ENCODE assay signal across 12 mouse cellular contexts in genomic region chr3:79519862-79520261, GRCm38 (mm10). TPM values are rescaled to one million over a fixed set of nuclear protein-coding genes. Genes with fewer than 3 reads are reported as not detected.
DNase-seq lines count a peak whose midpoint lies in the region; ATAC-seq and TF ChIP-seq lines count a peak whose summit lies in the region.
"Had no signal": no experiment of that assay in that cellular context is flagged by ENCODE, and none has a peak within 500 bp of the region (broad histone marks: within the 10 kb centered on the region; RNA-seq: fewer than 3 reads in every experiment).

No protein-coding gene starts in this region.

- H3K27me3 ChIP-seq in kidney, postnatal 0 days (ENCODE audit: insufficient read depth, low read length), result no peaks in the 10 kb centered on the region
- H3K27me3 ChIP-seq in liver, embryonic 11.5 days (replicated peaks; ENCODE audit: control insufficient read depth, insufficient read depth, low read length), result no peaks in the 10 kb centered on the region

- no peak for TF ChIP-seq POLR2A in bone marrow macrophage, adult 2 months (IDR thresholded peaks at IDR 0.05; ENCODE audit: borderline replicate concordance, low read depth, low read length)

- no peak overlapping the region for H3K9ac ChIP-seq in kidney, postnatal 0 days (ENCODE audit: low read depth, low read length)
- H3K9ac ChIP-seq in liver, embryonic 11.5 days (ENCODE audit: low read depth, low read length), result no peak overlapping the region

- ATAC-seq in kidney, postnatal 0 days (replicated peaks; ENCODE audit: low FRiP score, low read depth), result no peak; the same call in 1 of the 2 replicates
- no peak for ATAC-seq in liver, embryonic 11.5 days (replicated peaks; ENCODE audit: low FRiP score)
- no peak for ATAC-seq in erythroid progenitor cell, adult 5-6 weeks (replicated peaks; ENCODE audit: low FRiP score, poor library complexity, severe bottlenecking)
- ATAC-seq: activated CD4-positive, CD25-positive, alpha-beta regulatory T cell, adult 4 months had no signal

- intact Hi-C loops in gastrocnemius, adult 2 months (cut with DNase I), result loop anchor here (5.0 kb wide), 1 partner anchor 47 kb away; the partner anchor contains the start of gene Fnip2
- intact Hi-C loops in gastrocnemius, postnatal 36 days (cut with DNase I), result loop anchor here (5.0 kb wide), 1 partner anchor 47 kb away; the partner anchor contains the start of gene Fnip2

- H3K27ac ChIP-seq in gastrocnemius, adult 2 months, result peak overlapping the region; percentile 73
- H3K27ac ChIP-seq in kidney, postnatal 0 days, result 0 out of 2 replicates have a peak overlapping the region, but pooled peaks have one; percentile 47
- H3K27ac ChIP-seq in bone marrow macrophage, adult 2 months (ENCODE audit: insufficient read depth, low read depth, low read length), result 0 out of 2 replicates have a peak overlapping the region, but pooled peaks have one; percentile 1
- no peak overlapping the region for H3K27ac ChIP-seq in liver, embryonic 11.5 days (ENCODE audit: low read depth, low read length)

- H3K9me3 ChIP-seq in kidney, postnatal 0 days (replicated peaks; ENCODE audit: low read length), result no peaks in the 10 kb centered on the region
- H3K9me3 ChIP-seq in liver, embryonic 11.5 days (ENCODE audit: control insufficient read depth, low read length), result no peaks in the 10 kb centered on the region
- H3K9me3 ChIP-seq: G1E had no signal

- H3K4me2 ChIP-seq in kidney, postnatal 0 days (ENCODE audit: low read length), result no peak overlapping the region
- peak overlapping the region; percentile 12; the same call in 1 of the 2 replicates for H3K4me2 ChIP-seq in liver, embryonic 11.5 days

- TF ChIP-seq CTCF in gastrocnemius, adult 2 months (IDR thresholded peaks at IDR 0.05), result no peak
- no peak for TF ChIP-seq CTCF in kidney, postnatal 0 days (IDR thresholded peaks at IDR 0.05; ENCODE audit: low read depth)
- TF ChIP-seq CTCF in bone marrow macrophage, adult 2 months (IDR thresholded peaks at IDR 0.05; ENCODE audit: low read depth, low read length), result no peak

- peaks cover 12% of the 10 kb centered on the region; the same call in 1 of the 2 replicates for H3K4me1 ChIP-seq in kidney, postnatal 0 days (replicated peaks; ENCODE audit: insufficient read depth, low read length)
- peaks cover 48% of the 10 kb centered on the region for H3K4me1 ChIP-seq in bone marrow macrophage, adult 2 months (ENCODE audit: control insufficient read depth, insufficient read depth, low read length)
- peaks cover 25% of the 10 kb centered on the region for H3K4me1 ChIP-seq in liver, embryonic 11.5 days (replicated peaks; ENCODE audit: control insufficient read depth, insufficient read depth, low read length)

- H3K4me3 ChIP-seq in gastrocnemius, adult 2 months, result no peak overlapping the region
- no peak overlapping the region for H3K4me3 ChIP-seq in kidney, postnatal 0 days (replicated peaks; ENCODE audit: low read depth, low read length)
- no peak overlapping the region for H3K4me3 ChIP-seq in bone marrow macrophage, adult 2 months (ENCODE audit: insufficient read depth, low read length)
- no peak overlapping the region for H3K4me3 ChIP-seq in liver, embryonic 11.5 days (ENCODE audit: low read depth, low read length)
- H3K4me3 ChIP-seq: layer of hippocampus, adult 2 months had no signal

- DNase-seq in gastrocnemius, adult 2 months, result no peak
- DNase-seq in gastrocnemius, postnatal 36 days, result no peak
- no peak for DNase-seq in kidney, postnatal 0 days (ENCODE audit: low spot score)
- DNase-seq in kidney, adult 18-20 months, result no peak
- no peak for DNase-seq in liver, embryonic 11.5 days (ENCODE audit: low spot score)
- no peak for DNase-seq in natural killer cell, adult 2 months (ENCODE audit: low spot score in 2 of 2)
- DNase-seq: right cerebral cortex, postnatal 25 days had no signal

- no peaks in the 10 kb centered on the region for H3K36me3 ChIP-seq in kidney, postnatal 0 days (ENCODE audit: insufficient read depth, low read length)
- no peaks in the 10 kb centered on the region for H3K36me3 ChIP-seq in liver, embryonic 11.5 days (ENCODE audit: control insufficient read depth, insufficient read depth, low read length)

- WGBS in kidney, postnatal 0 days, result 40% methylated on average over 9 of the region's 9 CpGs
- 54% methylated on average over 9 of the region's 9 CpGs for WGBS in liver, embryonic 11.5 days

RNA-seq across cellular contexts. Expression of gene Fnip2, which starts 47.7 kb away (rescaled TPM):
- 1 to 10 TPM; 3.5 to 5.0 TPM for total RNA-seq in gastrocnemius, adult 2 months (2021)
- 1 to 10 TPM; 3.1 to 3.3 TPM for total RNA-seq in gastrocnemius, postnatal 36 days (2021)
- 4.3 and 4.4 TPM in 2 replicates for polyA plus RNA-seq in kidney, postnatal 0 days (2015; fragmentation: Nextera tagmentation; extraction: Ambion mirVana)
- 125 and 135 TPM in 2 replicates for polyA plus RNA-seq in bone marrow macrophage, adult 2 months (2012; ENCODE audit: insufficient read depth, insufficient read length, missing spikeins)
- 7.5 and 9.7 TPM in 2 replicates for polyA plus RNA-seq in liver, embryonic 11.5 days (2014; fragmentation: Nextera tagmentation; extraction: Ambion mirVana)
- total RNA-seq in erythroid progenitor cell, adult 5-6 weeks (2015; ENCODE audit: low replicate concordance), result 73.2 and 101 TPM in 2 replicates
- 85.6 and 109 TPM in 2 replicates for total RNA-seq in erythroid progenitor cell, adult 5-6 weeks (2017; ENCODE audit: low replicate concordance)

Comparison
In these comparisons a context has a peak if more than half of its experiments do, and no peak if none do; other contexts are left out.
1. RNA of gene Fnip2, which starts 47.7 kb away (total RNA-seq): 73.2 to 109 TPM in erythroid progenitor cell, adult 5-6 weeks; 3.5 to 5.0 TPM in gastrocnemius, adult 2 months and 3.1 to 3.3 TPM in gastrocnemius, postnatal 36 days; every median in the first group is over 10 times any median in the second.